Mouse (Mus musculus): Measurements from ENCODE around the gene Tnfsf10. TPM values are rescaled to one million over a fixed set of nuclear protein-coding genes. Genes with fewer than 3 reads are reported as not detected.

Tnfsf10 gene
- total RNA-seq, 2 experiments from 2014 or later, result 0.81 to 1.2 TPM

- no peak for DNase-seq (ENCODE audit: low spot score in 2 of 2)
These were observed 14.3 kb upstream of the Tnfsf10 start for GRCm38 (mm10) chr3:27302339-27303022.

GRCm38 (mm10) chr3:27306815-27307214, 10.0 kb upstream of the Tnfsf10 start:
- DNase-seq (ENCODE audit: low spot score in 2 of 2), result no peak

GRCm38 (mm10) chr3:27310973-27311372, 5.9 kb upstream of the Tnfsf10 start:
- DNase-seq (ENCODE audit: low spot score in 2 of 2), result peak in 1 of 2 experiments; percentile 22

- no peak for DNase-seq (ENCODE audit: low spot score in 2 of 2)
These were observed 5.4 kb upstream of the Tnfsf10 start for GRCm38 (mm10) chr3:27311475-27311874.

GRCm38 (mm10) chr3:27314506-27315164, 2.2 kb upstream of the Tnfsf10 start:
- DNase-seq (ENCODE audit: low spot score in 2 of 2), result no peak

GRCm38 (mm10) chr3:27317288-27318024, 628 bp downstream of the Tnfsf10 start:
- no peak for DNase-seq (ENCODE audit: low spot score in 2 of 2)

- DNase-seq (ENCODE audit: low spot score in 2 of 2), result no peak
These were observed 2.8 kb downstream of the Tnfsf10 start for GRCm38 (mm10) chr3:27319650-27320049.

- DNase-seq (ENCODE audit: low spot score in 2 of 2), result peak in 1 of 2 experiments; percentile 64
These were observed 4.0 kb downstream of the Tnfsf10 start for GRCm38 (mm10) chr3:27320613-27321495.

GRCm38 (mm10) chr3:27322591-27322990, 5.8 kb downstream of the Tnfsf10 start:
- no peak for DNase-seq (ENCODE audit: low spot score in 2 of 2)

- no peak for DNase-seq (ENCODE audit: low spot score in 2 of 2)
These were observed 6.7 kb downstream of the Tnfsf10 start for GRCm38 (mm10) chr3:27323551-27323950.

GRCm38 (mm10) chr3:27326633-27327191, 9.9 kb downstream of the Tnfsf10 start:
- DNase-seq (ENCODE audit: low spot score in 2 of 2), result no peak

GRCm38 (mm10) chr3:27330706-27331105, 13.9 kb downstream of the Tnfsf10 start:
- no peak for DNase-seq (ENCODE audit: low spot score in 2 of 2)

GRCm38 (mm10) chr3:27338437-27338836, 21.6 kb downstream of the Tnfsf10 start:
- peak; percentile 18 to 47 for DNase-seq (ENCODE audit: low spot score in 2 of 2)

GRCm38 (mm10) chr3:27338887-27339286, 22.1 kb downstream of the Tnfsf10 start:
- DNase-seq (ENCODE audit: low spot score in 2 of 2), result no peak

- DNase-seq (ENCODE audit: low spot score in 2 of 2), result no peak
These were observed 23.9 kb downstream of the Tnfsf10 start for GRCm38 (mm10) chr3:27340757-27341156.

GRCm38 (mm10) chr3:27342462-27342861, 25.6 kb downstream of the Tnfsf10 start:
- DNase-seq (ENCODE audit: low spot score in 2 of 2), result no peak

GRCm38 (mm10) chr3:27345526-27345925, 28.7 kb downstream of the Tnfsf10 start:
- no peak for DNase-seq (ENCODE audit: low spot score in 2 of 2)

- peak in 1 of 2 experiments; percentile 86 for DNase-seq (ENCODE audit: low spot score in 2 of 2)
These were observed 31.6 kb downstream of the Tnfsf10 start for GRCm38 (mm10) chr3:27348462-27348861.

- DNase-seq (ENCODE audit: low spot score in 2 of 2), result peak in 1 of 2 experiments; percentile 25
These were observed 34.3 kb downstream of the Tnfsf10 start for GRCm38 (mm10) chr3:27351105-27351504.

GRCm38 (mm10) chr3:27359100-27359720, 42.4 kb downstream of the Tnfsf10 start:
- no peak for DNase-seq (ENCODE audit: low spot score in 2 of 2)
